Comparison of ENCODE assay signal across 24 mouse cellular contexts in the genomic region with DNA sequence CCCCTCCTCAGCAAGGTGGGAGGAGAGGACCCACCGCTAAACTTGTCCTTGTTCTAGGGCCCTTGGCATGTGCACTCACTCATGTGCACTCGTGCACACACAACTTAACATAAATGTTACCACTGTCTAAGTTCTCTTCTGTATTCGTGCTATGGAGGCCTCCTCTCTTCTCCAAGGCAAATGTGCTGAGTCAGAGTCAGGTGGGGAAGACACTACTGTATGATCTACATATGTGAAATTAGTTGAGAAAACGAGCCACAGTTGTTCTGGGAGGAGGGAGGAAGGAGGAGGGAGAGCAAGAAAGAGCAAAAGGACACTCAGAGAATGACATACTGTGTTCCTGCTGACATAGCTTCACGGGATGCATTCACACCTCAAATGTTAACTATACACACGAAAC. TPM values are rescaled to one million over a fixed set of nuclear protein-coding genes. Genes with fewer than 3 reads are reported as not detected.
"Had no signal": no experiment of that assay in that cellular context is flagged by ENCODE, and none has a peak within 500 bp of the region (broad histone marks: within the 10 kb centered on the region; RNA-seq: fewer than 3 reads in every experiment).

No protein-coding gene starts in this region.

- H3K4me3 ChIP-seq: left cerebral cortex, adult 2 months; limb, embryonic 10.5 days; liver, embryonic 15.5 days; midbrain, embryonic 10.5 days; myocyte; neural tube, embryonic 15.5 days; stomach, embryonic 15.5 days had no signal

- DNase-seq: kidney, adult 8-10 months; kidney, postnatal 25 days; lung, adult 2 months; lung, postnatal 36 days; midbrain, embryonic 14.5 days; right cerebral cortex, postnatal 14 days had no signal

- H3K36me3 ChIP-seq: limb, embryonic 10.5 days; liver, embryonic 15.5 days; midbrain, embryonic 10.5 days; neural tube, embryonic 15.5 days; stomach, embryonic 15.5 days had no signal

- ATAC-seq: lung, postnatal 0 days had no signal

- H3K27ac ChIP-seq: left cerebral cortex, adult 2 months; limb, embryonic 10.5 days; liver, embryonic 15.5 days; midbrain, embryonic 10.5 days; neural tube, embryonic 15.5 days; stomach, embryonic 15.5 days had no signal

- H3K4me1 ChIP-seq: stomach, embryonic 15.5 days had no signal

- H3K27me3 ChIP-seq: liver, embryonic 15.5 days; neural tube, embryonic 15.5 days; stomach, embryonic 15.5 days had no signal

- H3K9me3 ChIP-seq: limb, embryonic 10.5 days; liver, embryonic 15.5 days; midbrain, embryonic 10.5 days; neural tube, embryonic 15.5 days; stomach, embryonic 15.5 days had no signal

- H3K4me2 ChIP-seq: liver, embryonic 11.5 days; liver, embryonic 15.5 days; neural tube, embryonic 15.5 days; stomach, embryonic 15.5 days had no signal

- H3K9ac ChIP-seq: liver, embryonic 15.5 days; neural tube, embryonic 15.5 days; stomach, embryonic 15.5 days had no signal

RNA-seq across cellular contexts. Expression of a gene that starts 19.9 kb away (rescaled TPM):
- total RNA-seq: layer of hippocampus, postnatal 25 days; left cerebral cortex, adult 2 months; left cerebral cortex, postnatal 14 days; megakaryocyte progenitor cell, adult 5-6 weeks had no signal
- polyA plus RNA-seq: kidney, embryonic 16.5 days; limb, embryonic 10.5 days; limb, embryonic 14.5 days; liver, embryonic 11.5 days; liver, embryonic 15.5 days; lung, adult 2 months; lung, postnatal 0 days; midbrain, embryonic 10.5 days; midbrain, embryonic 14.5 days; myocyte; neural tube, embryonic 11.5 days; neural tube, embryonic 15.5 days; spleen, adult 2 months; urinary bladder, adult 2 months had no signal

RNA-seq across cellular contexts. Expression of a gene that starts 34.2 kb away (rescaled TPM):
- total RNA-seq: megakaryocyte progenitor cell, adult 5-6 weeks had no signal
- polyA plus RNA-seq: limb, embryonic 10.5 days; liver, embryonic 11.5 days; liver, embryonic 15.5 days; midbrain, embryonic 10.5 days; midbrain, embryonic 14.5 days; myocyte; neural tube, embryonic 11.5 days; stomach, embryonic 15.5 days; testis, adult 2 months had no signal

RNA-seq across cellular contexts. Expression of a gene that starts 52.5 kb away (rescaled TPM):
- total RNA-seq: layer of hippocampus, postnatal 25 days; left cerebral cortex, postnatal 14 days; megakaryocyte progenitor cell, adult 5-6 weeks had no signal
- polyA plus RNA-seq: limb, embryonic 14.5 days; liver, embryonic 11.5 days; lung, adult 2 months; lung, postnatal 0 days; midbrain, embryonic 10.5 days; midbrain, embryonic 14.5 days; myocyte; neural tube, embryonic 11.5 days; spleen, adult 2 months; testis, adult 2 months; urinary bladder, adult 2 months had no signal

RNA-seq across cellular contexts. Expression of a gene that starts 52.5 kb away (rescaled TPM):
- total RNA-seq: megakaryocyte progenitor cell, adult 5-6 weeks had no signal
- polyA plus RNA-seq: limb, embryonic 10.5 days; liver, embryonic 11.5 days; liver, embryonic 15.5 days; lung, adult 2 months; midbrain, embryonic 10.5 days; midbrain, embryonic 14.5 days; myocyte; neural tube, embryonic 15.5 days; spleen, adult 2 months; stomach, embryonic 15.5 days; testis, adult 2 months; urinary bladder, adult 2 months had no signal
